Mouse (Mus musculus) testis, adult 2 months (tissue): ENCODE measurements around the gene Tex29.

Experiments used
- CTCF ChIP-seq: fragments of 200-500 bp; IDR thresholded peaks from 2 replicates; pipeline ENCODE4 v1.5.1; 2012; ENCODE audit warnings: low read depth, mild to moderate bottlenecking, inconsistent platforms, low read length, moderate library complexity; ENCODE audit not compliant: control insufficient read depth, insufficient read depth, insufficient replicate concordance
- POLR2A ChIP-seq: fragments of 200-500 bp; IDR thresholded peaks from 2 replicates; pipeline ENCODE4 v1.6.1; 2012; ENCODE audit warnings: low read depth, mild to moderate bottlenecking, inconsistent platforms, low read length, moderate library complexity; ENCODE audit not compliant: control insufficient read depth

- TF ChIP-seq POLR2A: no peak; the same call in 1 of the 2 replicates
- no peak for TF ChIP-seq CTCF
These were observed 43.1 kb upstream of the Tex29 start for GRCm38 (mm10) chr8:11797128-11797527.
